Mouse (Mus musculus): ENCODE results near the gene Olfr229. TPM values are rescaled to one million over a fixed set of nuclear protein-coding genes. Genes with fewer than 3 reads are reported as not detected.

The Olfr229 gene
- polyA plus RNA-seq, 1 experiment from 2014 or later: not detected

Other genes with a start within 250 kb of the Olfr229 start
- gene Olfr963, start 240.1 kb upstream of the Olfr229 start, polyA plus RNA-seq (2015; fragmentation: Nextera tagmentation; extraction: Ambion mirVana): not detected in 2 replicates
- gene Olfr149, start 200.2 kb upstream of the Olfr229 start, polyA plus RNA-seq (2015; fragmentation: Nextera tagmentation; extraction: Ambion mirVana): not detected in 2 replicates
- gene Olfr965, start 196.0 kb upstream of the Olfr229 start, polyA plus RNA-seq (2015; fragmentation: Nextera tagmentation; extraction: Ambion mirVana): not detected in 2 replicates
- gene Olfr150, start 176.4 kb upstream of the Olfr229 start, polyA plus RNA-seq (2015; fragmentation: Nextera tagmentation; extraction: Ambion mirVana): not detected in 2 replicates
- not detected in 2 replicates for gene Olfr967, start 161.1 kb upstream of the Olfr229 start, polyA plus RNA-seq (2015; fragmentation: Nextera tagmentation; extraction: Ambion mirVana)
- not detected in 2 replicates for gene Olfr968, start 124.1 kb upstream of the Olfr229 start, polyA plus RNA-seq (2015; fragmentation: Nextera tagmentation; extraction: Ambion mirVana)
- not detected in 2 replicates for gene Olfr969, start 116.4 kb upstream of the Olfr229 start, polyA plus RNA-seq (2015; fragmentation: Nextera tagmentation; extraction: Ambion mirVana)
- gene Olfr970, start 98.5 kb upstream of the Olfr229 start, polyA plus RNA-seq (2015; fragmentation: Nextera tagmentation; extraction: Ambion mirVana): not detected in 2 replicates
- gene Olfr971, start 70.5 kb upstream of the Olfr229 start, polyA plus RNA-seq (2015; fragmentation: Nextera tagmentation; extraction: Ambion mirVana): not detected in 2 replicates
- gene Olfr972, start 40.9 kb upstream of the Olfr229 start, polyA plus RNA-seq (2015; fragmentation: Nextera tagmentation; extraction: Ambion mirVana): not detected in 2 replicates
- gene Olfr974, start 30.2 kb downstream of the Olfr229 start, polyA plus RNA-seq (2015; fragmentation: Nextera tagmentation; extraction: Ambion mirVana): not detected in 2 replicates
- 0.05 TPM in 1 of 2 replicates, not detected in the other for gene Olfr975, start 44.7 kb downstream of the Olfr229 start, polyA plus RNA-seq (2015; fragmentation: Nextera tagmentation; extraction: Ambion mirVana)
- not detected in 2 replicates for gene Olfr976, start 53.8 kb downstream of the Olfr229 start, polyA plus RNA-seq (2015; fragmentation: Nextera tagmentation; extraction: Ambion mirVana)
- gene Olfr978, start 84.8 kb downstream of the Olfr229 start, polyA plus RNA-seq (2015; fragmentation: Nextera tagmentation; extraction: Ambion mirVana): not detected in 2 replicates
- not detected in 2 replicates for gene Olfr979, start 96.1 kb downstream of the Olfr229 start, polyA plus RNA-seq (2015; fragmentation: Nextera tagmentation; extraction: Ambion mirVana)
- not detected in 2 replicates for gene Olfr980, start 102.2 kb downstream of the Olfr229 start, polyA plus RNA-seq (2015; fragmentation: Nextera tagmentation; extraction: Ambion mirVana)
- gene Olfr981, start 114.1 kb downstream of the Olfr229 start, polyA plus RNA-seq (2015; fragmentation: Nextera tagmentation; extraction: Ambion mirVana): not detected in 2 replicates
- gene Olfr982, start 166.5 kb downstream of the Olfr229 start, polyA plus RNA-seq (2015; fragmentation: Nextera tagmentation; extraction: Ambion mirVana): not detected in 2 replicates
- not detected in 2 replicates for gene Olfr983, start 186.3 kb downstream of the Olfr229 start, polyA plus RNA-seq (2015; fragmentation: Nextera tagmentation; extraction: Ambion mirVana)
- not detected in 2 replicates for gene Olfr984, start 206.9 kb downstream of the Olfr229 start, polyA plus RNA-seq (2015; fragmentation: Nextera tagmentation; extraction: Ambion mirVana)
- not detected in 2 replicates for gene Olfr985, start 222.8 kb downstream of the Olfr229 start, polyA plus RNA-seq (2015; fragmentation: Nextera tagmentation; extraction: Ambion mirVana)
- not detected in 2 replicates for gene Tmem225, start 240.8 kb downstream of the Olfr229 start, polyA plus RNA-seq (2015; fragmentation: Nextera tagmentation; extraction: Ambion mirVana)